Mouse (Mus musculus) right cerebral cortex, adult 18-20 months (tissue): Measurements from ENCODE around the gene Sars2.

Source experiments
- DNase-seq: peaks from one replicate; pipeline ENCODE4 v3.0.0; 2022; ENCODE audit warnings: mixed read lengths

Gene Sars2

DNA sequence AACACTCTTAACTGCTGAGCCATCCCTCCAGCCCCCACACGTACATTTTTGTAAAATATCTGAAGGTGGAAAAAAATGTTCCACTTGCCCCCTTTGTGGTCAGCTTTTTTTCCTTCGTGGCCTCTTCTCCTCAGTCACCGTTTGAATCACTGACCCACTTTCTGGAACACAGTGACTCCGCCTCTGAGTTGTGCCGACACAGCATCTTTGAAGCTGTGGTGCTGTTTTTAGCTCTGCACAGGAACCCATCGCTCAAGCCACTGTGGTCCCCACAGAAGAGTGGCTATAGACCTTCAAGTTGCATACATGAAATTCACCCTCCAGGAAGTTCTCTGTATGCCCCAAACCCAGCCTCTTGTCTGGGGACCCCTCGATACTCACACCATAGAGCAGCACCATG lies 39.1 kb downstream of the Sars2 start:
- peak; percentile 68 for DNase-seq

DNA sequence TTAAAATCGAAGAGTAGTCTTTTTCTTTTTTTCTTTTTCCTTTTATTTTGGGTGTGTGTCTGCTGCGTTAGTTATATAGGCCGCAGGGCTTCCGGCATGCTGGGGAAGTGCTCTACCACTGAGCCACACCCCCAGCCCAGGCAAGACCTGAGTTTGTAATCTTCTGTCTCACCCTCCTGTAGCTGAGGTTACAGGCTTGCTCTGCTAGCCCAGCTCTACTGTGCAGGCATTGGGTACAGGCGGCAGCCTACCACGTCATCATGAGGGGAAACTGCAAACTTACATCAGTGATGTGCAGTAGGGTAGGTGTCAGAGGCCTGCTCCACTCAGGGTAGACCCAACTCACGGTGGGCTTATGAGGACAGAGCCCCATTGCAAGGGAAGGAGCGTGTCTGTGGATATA lies 39.5 kb downstream of the Sars2 start:
- DNase-seq = no peak

DNA sequence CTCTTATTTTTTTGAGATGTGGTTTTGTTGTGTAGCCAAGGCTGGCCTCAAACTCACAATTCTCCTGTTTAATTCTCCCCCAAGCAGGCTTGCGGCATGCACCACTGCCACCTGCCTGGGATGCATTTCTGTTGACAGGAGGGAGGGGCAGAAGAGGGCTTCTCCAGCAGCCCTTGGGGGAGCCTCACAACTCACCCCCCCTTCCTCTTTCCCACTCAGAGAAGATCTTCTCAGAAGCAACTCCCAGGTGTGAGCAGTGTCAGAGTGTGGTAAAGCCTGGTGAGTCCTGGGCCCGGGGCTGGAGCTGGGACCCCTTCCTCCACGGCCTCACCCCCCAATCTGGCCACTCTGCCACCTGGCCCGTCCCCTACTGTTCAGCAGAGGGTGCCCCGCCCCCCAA lies 43.4 kb downstream of the Sars2 start:
- DNase-seq = no peak

GRCm38 (mm10) chr7:28787884-28788283 lies 46.1 kb downstream of the Sars2 start:
- no peak for DNase-seq

- DNase-seq = no peak
These were observed 46.8 kb downstream of the Sars2 start, which contains the start of gene Rinl for GRCm38 (mm10) chr7:28788307-28789195. TSS of gene Rinl (plus strand) at chr7:28788969.

DNA sequence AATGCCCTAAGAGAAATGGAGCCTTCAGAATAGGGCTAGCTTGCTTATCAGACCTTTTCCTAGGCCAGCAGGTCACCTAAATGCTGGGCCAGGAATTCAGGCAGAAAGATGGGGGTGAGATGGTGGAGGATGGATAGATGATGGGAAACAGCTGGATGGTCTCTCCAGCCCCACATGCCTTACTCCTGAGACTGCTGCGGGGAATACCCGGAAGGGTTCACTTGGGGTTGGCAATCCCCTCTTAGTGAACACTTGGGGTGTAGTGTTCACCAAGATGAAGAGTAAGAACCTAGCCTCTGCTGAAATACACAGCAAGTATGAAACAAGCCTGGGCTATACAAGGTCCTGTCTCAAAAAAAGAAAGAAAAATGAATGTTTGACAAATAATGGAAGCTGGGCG lies 47.4 kb downstream of the Sars2 start:
- no peak for DNase-seq

DNA sequence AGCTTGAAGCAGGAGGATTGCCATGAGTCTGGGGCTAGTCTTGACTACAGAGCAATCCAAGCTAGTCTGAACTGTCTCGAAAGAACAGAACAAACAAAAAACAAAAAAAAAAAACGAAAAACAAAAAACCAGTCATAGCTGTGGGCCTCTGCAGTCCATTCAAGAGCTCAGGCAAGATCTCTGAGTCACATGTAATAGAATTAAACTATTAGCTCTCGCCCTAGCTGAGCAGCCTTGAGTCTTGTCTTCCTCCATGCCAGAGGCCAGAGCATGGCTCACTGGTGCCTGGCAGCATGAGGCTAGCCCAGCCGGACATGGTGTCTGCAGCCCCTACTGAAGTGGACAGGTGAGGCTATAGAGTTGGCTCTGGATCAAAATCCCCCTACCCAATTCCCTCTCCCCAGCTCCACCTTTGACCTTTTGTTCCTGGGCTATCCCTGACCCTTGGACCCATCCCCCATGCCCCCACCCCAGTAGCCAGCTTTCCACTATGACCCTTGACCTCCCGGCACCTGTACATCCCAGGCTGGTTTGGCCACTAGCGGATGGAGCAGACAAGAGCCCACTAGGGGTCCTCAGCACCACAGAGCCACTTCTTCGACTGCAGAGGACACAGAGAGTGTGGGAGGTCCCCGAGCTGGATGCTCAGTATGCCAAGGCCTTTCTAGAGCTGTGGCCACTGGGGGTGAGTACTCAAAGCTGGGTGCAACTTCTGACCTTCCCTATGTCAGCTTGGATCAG lies 48.4 kb downstream of the Sars2 start:
- DNase-seq = no peak

- no peak for DNase-seq
These were observed 49.9 kb downstream of the Sars2 start for GRCm38 (mm10) chr7:28791706-28792105.

DNA sequence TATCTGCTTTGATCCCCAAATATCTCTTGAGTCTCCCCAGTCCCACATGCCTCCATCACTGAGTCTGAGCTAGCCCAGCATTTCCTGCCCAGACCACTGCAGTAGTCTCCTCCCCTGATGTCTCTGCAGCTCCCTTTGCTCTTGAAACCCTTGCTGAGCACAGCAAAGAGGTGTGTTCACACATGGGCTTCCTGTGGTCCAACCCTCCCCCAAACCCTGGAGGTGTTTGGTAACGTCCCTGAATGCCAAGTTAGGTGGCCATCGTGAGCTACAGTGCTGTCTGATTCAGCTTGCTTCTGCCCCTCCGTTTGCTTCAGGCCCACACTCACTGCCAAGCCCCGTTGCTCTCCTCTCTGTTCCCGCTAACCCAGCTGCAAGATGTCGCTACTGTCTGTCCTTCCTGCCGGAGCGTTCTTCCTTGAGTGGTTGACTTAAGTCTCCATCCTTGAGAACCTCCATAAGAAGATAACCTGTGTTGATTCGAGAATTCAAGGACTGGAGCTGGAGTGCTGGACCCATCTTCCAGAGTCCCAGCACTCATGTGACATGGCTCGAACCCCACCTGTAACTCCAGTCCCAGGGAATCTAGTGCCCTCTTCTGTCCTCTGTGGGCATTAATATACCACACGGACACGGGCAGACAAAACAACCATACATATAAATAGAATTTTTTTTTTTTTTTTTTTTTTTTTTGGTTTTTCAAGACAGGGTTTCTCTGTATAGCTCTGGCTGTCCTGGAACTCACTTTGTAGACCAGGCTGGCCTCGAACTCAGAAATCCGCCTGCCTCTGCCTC lies 50.8 kb downstream of the Sars2 start:
- no peak for DNase-seq

GRCm38 (mm10) chr7:28793834-28794233 lies 52.0 kb downstream of the Sars2 start:
- DNase-seq = no peak

- DNase-seq = no peak
These were observed 52.7 kb downstream of the Sars2 start for GRCm38 (mm10) chr7:28794496-28794895.

DNA sequence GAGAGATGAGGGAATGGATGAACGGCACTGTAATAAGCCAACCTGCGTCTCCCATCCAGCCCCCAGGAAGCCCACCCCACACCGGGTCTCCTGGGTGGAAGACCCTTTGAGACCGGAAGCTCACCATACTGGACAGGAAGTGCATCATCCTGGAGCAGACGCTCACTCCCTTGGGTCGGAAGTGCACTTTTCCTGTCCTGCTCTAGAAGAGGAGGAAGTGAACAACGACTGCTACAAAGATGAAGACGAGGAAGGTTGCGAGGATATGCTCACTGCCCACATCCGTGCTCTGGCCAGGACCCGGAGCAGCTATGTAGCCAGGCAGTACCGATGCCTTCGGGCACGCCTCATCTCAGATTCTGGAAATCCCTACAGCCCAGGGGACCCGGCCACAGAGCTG lies 54.0 kb downstream of the Sars2 start:
- no peak for DNase-seq

DNA sequence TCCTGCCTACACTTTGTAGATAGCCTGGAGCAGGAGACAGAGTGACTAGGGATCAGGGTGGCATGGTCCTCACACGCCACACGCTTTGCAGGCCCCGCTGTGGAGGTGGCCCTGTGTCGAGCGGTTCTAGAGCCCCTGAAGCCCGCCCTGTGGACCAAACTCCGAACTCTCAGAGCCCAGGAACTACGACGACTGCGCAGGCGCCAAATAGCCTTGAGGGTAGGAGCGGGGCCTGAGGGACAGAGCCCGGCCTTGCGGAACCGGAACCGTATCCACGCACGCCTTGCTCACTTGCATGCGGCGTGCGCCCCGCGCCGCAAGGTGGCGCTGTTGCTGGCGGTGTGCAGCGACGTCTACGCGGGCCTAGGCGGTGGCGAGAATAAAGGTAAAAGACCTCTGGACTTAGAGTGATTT lies 54.8 kb downstream of the Sars2 start:
- peak; percentile 82 for DNase-seq

- DNase-seq = no peak
These were observed 58.2 kb downstream of the Sars2 start for GRCm38 (mm10) chr7:28799994-28800393.

GRCm38 (mm10) chr7:28801451-28801850 lies 59.7 kb downstream of the Sars2 start:
- no peak for DNase-seq

DNA sequence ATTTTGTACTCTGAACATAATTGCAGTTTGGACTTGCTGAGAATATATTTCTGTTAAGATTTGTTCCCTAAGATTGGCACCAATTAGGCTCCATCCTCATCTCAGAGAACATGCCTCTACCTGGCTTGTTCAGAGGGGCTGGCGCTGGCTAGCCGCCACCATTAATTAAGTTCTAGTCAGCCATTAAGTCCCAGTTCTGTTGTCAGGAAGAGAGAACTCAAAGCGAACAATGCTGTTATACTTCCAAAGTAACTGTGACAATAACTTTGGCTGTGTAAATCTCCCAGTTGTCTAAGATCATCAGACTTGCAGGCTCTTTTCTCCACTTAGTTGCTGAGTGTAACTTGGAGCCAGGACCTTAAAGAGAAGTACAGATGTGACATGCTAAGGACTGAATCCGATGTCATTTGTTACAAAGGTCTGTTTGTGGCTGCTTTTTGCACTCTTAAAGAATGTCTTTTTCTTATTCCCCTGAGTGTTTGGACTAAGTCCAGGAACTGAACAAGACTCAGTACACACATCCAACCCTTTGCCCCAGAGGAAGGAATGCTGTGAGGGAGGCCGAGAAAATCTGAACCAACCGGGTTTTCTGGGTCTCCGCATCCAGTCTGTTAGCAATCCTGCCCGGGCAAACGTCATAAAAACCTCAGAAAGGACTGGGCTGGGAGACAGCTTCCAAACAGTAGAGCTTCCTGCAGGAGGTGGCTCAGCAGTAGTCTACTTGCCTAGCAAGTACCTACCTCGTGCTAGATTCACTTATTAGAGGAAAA lies 60.3 kb downstream of the Sars2 start:
- DNase-seq = no peak

DNA sequence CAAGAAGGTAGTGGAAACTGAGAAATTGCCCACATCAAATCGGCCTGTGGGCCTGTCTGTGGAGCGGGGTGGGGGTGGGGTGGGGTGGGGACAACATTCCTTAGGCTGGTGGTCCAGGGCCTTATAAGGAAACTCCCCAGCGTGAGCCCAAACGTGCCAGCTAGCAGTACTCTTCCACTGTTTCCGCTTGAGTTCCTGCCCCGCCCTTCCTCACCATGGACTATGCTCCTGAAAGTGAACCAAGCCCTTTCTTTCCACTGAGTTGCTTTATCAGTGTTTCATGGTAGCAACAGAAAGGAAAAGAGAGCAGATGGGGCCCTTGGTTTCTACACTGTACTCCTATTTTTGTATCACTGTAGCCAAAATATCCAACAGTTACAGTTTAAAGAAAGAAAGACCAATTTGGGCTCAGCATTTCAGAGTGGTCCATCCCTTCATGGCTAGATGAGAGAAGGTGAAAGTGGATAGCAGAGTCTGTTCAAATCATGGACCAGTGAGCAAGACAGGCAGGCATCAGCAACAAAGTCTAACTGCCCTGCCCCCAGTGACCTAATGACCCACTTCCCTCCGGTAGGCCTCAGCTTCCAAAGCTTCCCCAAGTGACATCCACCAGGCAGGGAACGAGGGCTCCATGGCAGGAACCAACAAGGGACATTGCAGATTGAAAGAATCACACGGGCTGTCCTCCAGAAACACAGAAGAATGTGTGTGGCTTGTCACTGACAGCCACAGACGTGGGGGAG lies 61.2 kb downstream of the Sars2 start:
- no peak for DNase-seq
